Mouse (Mus musculus) liver, postnatal 0 days (tissue): ENCODE results near the gene 1190002N15Rik. TPM values are rescaled to one million over a fixed set of nuclear protein-coding genes. Genes with fewer than 3 reads are reported as not detected.

Experiments
- ATAC-seq: fragments of 200-750 bp; cut with Nextera tagmentation; 2 replicates; pipeline ENCODE4 v1.8.0; 2017; ENCODE audit warnings: mild to moderate bottlenecking, moderate library complexity
- DNase-seq: peaks from one replicate; pipeline ENCODE4 v3.0.0-alpha.2; 2016
- H3K27ac ChIP-seq: fragments of 300-500 bp; sonication (generic); 2 replicates; pipeline ENCODE4 v1.5.1; 2014; ENCODE audit warnings: antibody characterized with exemption, moderate library complexity, mild to moderate bottlenecking, low read depth
- H3K27me3 ChIP-seq: fragments of 300-500 bp; sonication (generic); 2 replicates; pipeline ENCODE4 v1.6.1; 2014; ENCODE audit warnings: low read length, control low read depth, mixed read lengths; ENCODE audit not compliant: insufficient read depth
- H3K36me3 ChIP-seq: fragments of 300-500 bp; sonication (generic); replicated peaks from 2 replicates; pipeline ENCODE4 v1.6.1; 2014; ENCODE audit warnings: mild to moderate bottlenecking, control low read depth, low read length, moderate library complexity, mixed read lengths; ENCODE audit not compliant: insufficient read depth
- H3K4me1 ChIP-seq: fragments of 300-500 bp; sonication (generic); 2 replicates; pipeline ENCODE4 v1.6.1; 2014; ENCODE audit warnings: antibody characterized with exemption, mild to moderate bottlenecking, control low read depth; ENCODE audit not compliant: insufficient read depth
- H3K4me2 ChIP-seq: fragments of 300-500 bp; sonication (generic); 2 replicates; pipeline ENCODE4 v1.6.1; 2014; ENCODE audit warnings: low read depth, mild to moderate bottlenecking, low read length, moderate library complexity, mixed read lengths
- H3K4me3 ChIP-seq: fragments of 300-500 bp; sonication (generic); 2 replicates; pipeline ENCODE4 v1.5.1; 2014; ENCODE audit warnings: low read depth, low read length
- H3K9ac ChIP-seq: fragments of 300-500 bp; sonication (generic); replicated peaks from 2 replicates; pipeline ENCODE4 v1.6.1; 2014; ENCODE audit warnings: mild to moderate bottlenecking, moderate library complexity
- H3K9me3 ChIP-seq: fragments of 300-500 bp; sonication (generic); 2 replicates; pipeline ENCODE4 v1.6.1; 2016; ENCODE audit warnings: mild to moderate bottlenecking, control low read depth, low read length, mixed read lengths
- CTCF ChIP-seq: sonication (generic); IDR thresholded peaks from 2 replicates; pipeline ENCODE4 v1.5.1; 2016; ENCODE audit warnings: antibody characterized with exemption, low read depth
- EP300 ChIP-seq: IDR thresholded peaks from 2 replicates; pipeline ENCODE4 v1.6.1; 2016; ENCODE audit warnings: antibody characterized with exemption, low read depth, mild to moderate bottlenecking
- WGBS: fragments of 180-500 bp; shearing (Covaris S2); extraction: QIAGEN DNeasy Blood & Tissue Kit; methylation state at CpG from one replicate; pipeline ENCODE4 v1.1.7; 2014; ENCODE audit not compliant: insufficient replicate concordance; 5-methylcytosine and 5-hydroxymethylcytosine counted together
- polyA plus RNA-seq: library from polyadenylated mRNA; unstranded; fragments of >200 nt; fragmentation: Nextera tagmentation; extraction: Ambion mirVana; gene quantifications from 2 replicates; pipeline ENCODE4 v1.2.1, GENCODE M21; 2015

1190002N15Rik gene
- polyA plus RNA-seq, 1 experiment from 2014 or later, result 14.6 TPM

DNA sequence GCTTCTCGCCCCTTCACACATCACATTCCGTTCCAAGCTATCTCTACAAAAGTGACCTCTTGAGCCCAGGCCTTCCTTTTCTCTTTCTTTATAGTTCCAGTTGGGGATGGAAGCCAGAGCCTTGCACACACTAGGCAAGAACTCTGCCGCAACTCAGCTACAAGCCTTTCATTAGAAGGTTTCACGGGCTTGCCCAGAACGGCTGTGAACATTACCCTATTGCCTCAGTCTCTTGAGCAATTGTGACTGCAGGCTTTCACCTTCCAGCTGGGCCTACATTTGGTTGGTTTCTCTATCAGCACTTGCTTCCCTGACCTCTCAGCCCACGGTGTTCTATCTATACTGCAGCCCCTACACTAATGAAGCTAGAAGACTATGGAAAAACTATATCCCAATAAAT lies 58.9 kb downstream of the 1190002N15Rik start:
- Histone ChIP-seq H3K27me3 (no peaks in the 10 kb centered on the region), H3K4me1 (0 out of 2 replicates have a peak, but pooled peaks cover 3% of the 10 kb centered on the region), H3K9me3 (no peaks in the 10 kb centered on the region), H3K4me2 (no peak overlapping the region), H3K9ac (no peak overlapping the region), H3K27ac (0 out of 2 replicates have a peak overlapping the region, but pooled peaks have one; percentile 24), H3K36me3 (no peaks in the 10 kb centered on the region), H3K4me3 (no peak overlapping the region)
- TF ChIP-seq CTCF (no peak), EP300 (no peak)
- peak; percentile 91 for ATAC-seq
- 54% methylated on average over 6 of the region's 6 CpGs for WGBS
- DNase-seq, result peak; percentile 36

GRCm38 (mm10) chr9:94475973-94476372 lies 61.9 kb downstream of the 1190002N15Rik start:
- DNase-seq (no peak), ATAC-seq (no peak)
- TF ChIP-seq EP300 (no peak), CTCF (no peak)
- H3K9me3 ChIP-seq, result no peaks in the 10 kb centered on the region
- no peaks in the 10 kb centered on the region for H3K27me3 ChIP-seq
- H3K9ac ChIP-seq, result no peak overlapping the region
- H3K4me2 ChIP-seq, result no peak overlapping the region
- 93% methylated on average over 1 of the region's 1 CpGs for WGBS
- H3K27ac ChIP-seq, result no peak overlapping the region
- H3K4me3 ChIP-seq, result no peak overlapping the region
- no peaks in the 10 kb centered on the region for H3K36me3 ChIP-seq
- H3K4me1 ChIP-seq, result 0 out of 2 replicates have a peak, but pooled peaks cover 3% of the 10 kb centered on the region

DNA sequence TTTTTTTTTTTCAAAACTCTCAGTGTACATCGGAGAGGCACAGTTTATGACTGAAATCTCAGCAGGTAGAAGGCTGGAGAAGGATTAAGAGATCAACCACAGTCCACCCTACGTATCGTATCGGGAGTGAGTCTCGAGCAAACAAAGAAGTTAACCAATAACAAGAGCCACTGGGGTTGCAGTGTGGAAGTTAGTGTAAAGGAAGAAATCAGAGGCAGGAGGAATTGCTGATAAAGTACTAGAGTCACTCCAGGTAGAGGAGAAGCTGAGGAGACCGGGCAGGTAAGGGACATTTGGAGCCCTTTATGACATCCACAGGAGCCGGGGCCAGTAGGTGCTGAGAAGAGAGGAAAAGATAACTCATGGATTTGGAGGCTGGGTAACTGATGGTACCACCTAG lies 64.0 kb downstream of the 1190002N15Rik start:
- peak overlapping the region; percentile 29 for H3K4me2 ChIP-seq
- WGBS, result 51% methylated on average over 7 of the region's 7 CpGs
- DNase-seq (no peak), ATAC-seq (peak; percentile 54; the same call in 1 of the 2 replicates)
- H3K9ac ChIP-seq, result no peak overlapping the region
- TF ChIP-seq EP300, result no peak
- TF ChIP-seq CTCF, result no peak
- no peaks in the 10 kb centered on the region for H3K9me3 ChIP-seq
- H3K27ac ChIP-seq, result no peak overlapping the region
- H3K4me3 ChIP-seq, result 0 out of 2 replicates have a peak overlapping the region, but pooled peaks have one; percentile 12
- H3K36me3 ChIP-seq, result no peaks in the 10 kb centered on the region
- H3K4me1 ChIP-seq, result 0 out of 2 replicates have a peak, but pooled peaks cover 3% of the 10 kb centered on the region
- H3K27me3 ChIP-seq, result no peaks in the 10 kb centered on the region

- no peaks in the 10 kb centered on the region for H3K9me3 ChIP-seq
- no peak for ATAC-seq
- peak overlapping the region; percentile 29 for H3K4me2 ChIP-seq
Measured at GRCm38 (mm10) chr9:94472963-94473582, 64.8 kb downstream of the 1190002N15Rik start.

GRCm38 (mm10) chr9:94471485-94471884 lies 66.4 kb downstream of the 1190002N15Rik start:
- no peak overlapping the region for H3K9ac ChIP-seq
- WGBS, result 41% methylated on average over 2 of the region's 2 CpGs
- H3K9me3 ChIP-seq, result no peaks in the 10 kb centered on the region
- ATAC-seq (no peak), DNase-seq (no peak)
- 0 out of 2 replicates have a peak, but pooled peaks cover 3% of the 10 kb centered on the region for H3K4me1 ChIP-seq
- no peaks in the 10 kb centered on the region for H3K27me3 ChIP-seq
- H3K27ac ChIP-seq, result no peak overlapping the region
- no peak overlapping the region for H3K4me2 ChIP-seq
- no peak for TF ChIP-seq CTCF
- TF ChIP-seq EP300, result no peak
- H3K4me3 ChIP-seq, result no peak overlapping the region
- no peaks in the 10 kb centered on the region for H3K36me3 ChIP-seq

More at GRCm38 (mm10) chr9:94472963-94473582, 64.8 kb downstream of the 1190002N15Rik start:
- no peak overlapping the region for H3K9ac ChIP-seq
- WGBS, result 61% methylated on average over 10 of the region's 10 CpGs
- H3K36me3 ChIP-seq, result no peaks in the 10 kb centered on the region
- H3K4me1 ChIP-seq, result 0 out of 2 replicates have a peak, but pooled peaks cover 3% of the 10 kb centered on the region
- H3K4me3 ChIP-seq, result no peak overlapping the region
- DNase-seq, result no peak
- H3K27me3 ChIP-seq, result no peaks in the 10 kb centered on the region
- H3K27ac ChIP-seq, result no peak overlapping the region
- TF ChIP-seq EP300 (no peak), CTCF (no peak)

Other genes with a start within 250 kb of the 1190002N15Rik start
- 2.3 TPM in 2 replicates for gene Slc9a9, start 131.8 kb upstream of the 1190002N15Rik start, polyA plus RNA-seq